9 mouse cellular contexts compared by ENCODE assay signal in the genomic region with DNA sequence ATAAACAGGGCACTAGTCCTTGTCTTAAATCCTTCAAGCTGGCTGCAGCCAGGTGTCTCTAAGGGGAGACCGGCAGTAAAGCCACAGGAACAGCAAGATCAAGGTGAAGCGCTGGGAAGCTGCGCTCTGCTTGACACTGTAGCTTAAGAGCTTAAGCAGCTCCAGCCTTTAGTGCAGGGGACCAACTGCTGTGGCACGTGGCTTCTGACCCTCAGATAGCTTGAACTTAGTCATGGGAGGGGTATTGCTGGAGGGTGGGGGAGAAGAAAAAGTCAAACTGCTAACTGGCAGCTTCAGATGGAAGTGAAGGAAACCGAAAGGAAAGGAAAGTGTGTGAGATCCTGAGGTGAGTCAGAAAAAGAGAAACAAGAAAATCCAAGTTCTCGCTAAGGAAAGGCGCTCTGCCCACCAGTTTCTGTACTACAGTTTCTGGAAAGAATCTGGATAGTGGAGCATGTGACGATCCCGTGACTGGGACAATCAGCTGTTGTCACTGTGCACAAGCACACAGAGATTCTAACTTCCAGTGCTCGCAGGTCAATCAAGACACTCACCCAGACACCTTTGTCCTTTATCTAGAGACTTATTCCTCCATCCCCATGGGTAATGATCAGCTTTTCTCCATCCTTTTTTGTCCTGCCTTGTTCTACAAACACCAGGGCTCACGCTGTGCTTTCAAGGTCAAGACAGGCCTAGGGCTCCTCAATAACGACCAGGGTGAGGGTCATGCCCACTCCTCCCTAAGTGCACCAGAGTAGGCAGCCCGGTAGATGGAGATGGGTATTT. TPM values are rescaled to one million over a fixed set of nuclear protein-coding genes. Genes with fewer than 3 reads are reported as not detected.
DNase-seq lines count a peak whose midpoint lies in the region; ATAC-seq and TF ChIP-seq lines count a peak whose summit lies in the region.
"Had no signal": no experiment of that assay in that cellular context is flagged by ENCODE, and none has a peak within 500 bp of the region (broad histone marks: within the 10 kb centered on the region; RNA-seq: fewer than 3 reads in every experiment).

No protein-coding gene starts in this region.

- DNase-seq in left cerebral cortex, postnatal 25 days (ENCODE audit: low spot score in 2 of 2) = peak; percentile 27 to 63
- peak; percentile 7 to 18 for DNase-seq in right cerebral cortex, postnatal 36 days (ENCODE audit: low spot score in 2 of 2)
- no peak for DNase-seq in testis, postnatal 10 days (ENCODE audit: low spot score)
- no peak for DNase-seq in lung, postnatal 0 days (ENCODE audit: low spot score)

- no peak for ATAC-seq in megakaryocyte, adult 5-6 weeks (ENCODE audit: poor library complexity, severe bottlenecking)
- no peak for ATAC-seq in forebrain, embryonic 13.5 days
- no peak for ATAC-seq in lung, postnatal 0 days
- ATAC-seq: Patski had no signal

- H3K4me1 ChIP-seq in megakaryocyte, embryonic 14.5 days = peaks cover 33% of the 10 kb centered on the region
- peaks cover 31% of the 10 kb centered on the region for H3K4me1 ChIP-seq in forebrain, embryonic 13.5 days
- peaks cover 7% of the 10 kb centered on the region; the same call in 1 of the 2 replicates for H3K4me1 ChIP-seq in lung, postnatal 0 days (ENCODE audit: insufficient read depth, low read depth, low read length)

- TF ChIP-seq EP300 in lung, postnatal 0 days (IDR thresholded peaks at IDR 0.05) = no peak

- TF ChIP-seq CTCF in lung, postnatal 0 days (IDR thresholded peaks at IDR 0.05) = no peak

- H3K4me2 ChIP-seq in forebrain, embryonic 13.5 days = peak overlapping the region; percentile 89
- H3K4me2 ChIP-seq in lung, postnatal 0 days (replicated peaks; ENCODE audit: low read depth, low read length) = no peak overlapping the region

- peaks cover 40% of the 10 kb centered on the region for H3K27me3 ChIP-seq in megakaryocyte, embryonic 14.5 days (replicated peaks)
- peaks cover 23% of the 10 kb centered on the region for H3K27me3 ChIP-seq in forebrain, embryonic 13.5 days
- H3K27me3 ChIP-seq in lung, postnatal 0 days (replicated peaks; ENCODE audit: insufficient read depth, low read length) = 0 out of 2 replicates have a peak, but pooled peaks cover 11% of the 10 kb centered on the region

- peak overlapping the region; percentile 66 for H3K9ac ChIP-seq in forebrain, embryonic 13.5 days
- H3K9ac ChIP-seq in lung, postnatal 0 days (replicated peaks; ENCODE audit: low read depth) = no peak overlapping the region
- H3K9ac ChIP-seq: limb, embryonic 12.5 days had no signal

- no peaks in the 10 kb centered on the region for H3K9me3 ChIP-seq in megakaryocyte, embryonic 14.5 days
- H3K9me3 ChIP-seq in forebrain, embryonic 13.5 days (replicated peaks) = no peaks in the 10 kb centered on the region
- no peaks in the 10 kb centered on the region for H3K9me3 ChIP-seq in lung, postnatal 0 days (ENCODE audit: low read length)
- H3K9me3 ChIP-seq: limb, embryonic 12.5 days had no signal

- H3K27ac ChIP-seq in forebrain, embryonic 13.5 days = no peak overlapping the region
- H3K27ac ChIP-seq in lung, postnatal 0 days (ENCODE audit: low read length) = no peak overlapping the region
- H3K27ac ChIP-seq: limb, embryonic 12.5 days had no signal

- H3K4me3 ChIP-seq in megakaryocyte, embryonic 14.5 days (replicated peaks) = peak overlapping the region; percentile 68
- H3K4me3 ChIP-seq in forebrain, embryonic 13.5 days = peak overlapping the region; percentile 58
- no peak overlapping the region for H3K4me3 ChIP-seq in lung, postnatal 0 days (ENCODE audit: low read depth, low read length)

- H3K36me3 ChIP-seq in megakaryocyte, embryonic 14.5 days (replicated peaks; ENCODE audit: low read length) = no peaks in the 10 kb centered on the region
- H3K36me3 ChIP-seq in forebrain, embryonic 13.5 days (ENCODE audit: poor library complexity, severe bottlenecking) = no peaks in the 10 kb centered on the region
- no peaks in the 10 kb centered on the region for H3K36me3 ChIP-seq in lung, postnatal 0 days (ENCODE audit: insufficient read depth, low read length)
- H3K36me3 ChIP-seq: limb, embryonic 12.5 days had no signal

- intact Hi-C loops in left cerebral cortex, postnatal 25 days (cut with DNase I) = loop anchor here (5.0 kb wide), 1 partner anchor 131 kb away; no protein-coding TSS in a partner anchor

- 29% methylated on average over 13 of the region's 13 CpGs for WGBS in forebrain, embryonic 13.5 days
- WGBS in lung, postnatal 0 days = 42% methylated on average over 13 of the region's 13 CpGs

RNA-seq across cellular contexts. Expression of a gene that starts 2.2 kb away (rescaled TPM):
- 0.17 TPM in 1 of 2 replicates, not detected in the other for polyA plus RNA-seq in megakaryocyte, embryonic 14.5 days (2012; ENCODE audit: insufficient read depth, low replicate concordance)
- not detected in 2 replicates for total RNA-seq in megakaryocyte, adult 5-6 weeks (2015)
- total RNA-seq in megakaryocyte, adult 5-6 weeks (2017) = not detected in 2 replicates
- polyA plus RNA-seq in forebrain, embryonic 13.5 days (2015; fragmentation: Nextera tagmentation; extraction: Ambion mirVana) = 7.7 and 8.3 TPM in 2 replicates
- total RNA-seq in left cerebral cortex, postnatal 25 days (2021) = 10 to 100 TPM; 55.5 to 58.0 TPM
- 0.14 and 0.23 TPM in 2 replicates for polyA plus RNA-seq in lung, postnatal 0 days (2015; fragmentation: Nextera tagmentation; extraction: Ambion mirVana)

Comparison
In these comparisons a context has a peak if more than half of its experiments do, and no peak if none do; other contexts are left out.
1. DNase-seq: peak in left cerebral cortex, postnatal 25 days (2 of 2) and right cerebral cortex, postnatal 36 days (2 of 2); none in testis, postnatal 10 days (single experiment) and lung, postnatal 0 days (single experiment).